Mouse (Mus musculus) right cerebral cortex, postnatal 36 days (tissue): Measurements from ENCODE around the gene Prss32.

ENCODE experiments used
- DNase-seq, 2 experiments: peaks; one replicate each; pipeline ENCODE4 v3.0.0; 2022; ENCODE audit warnings: low spot score in 2 of 2, mixed read lengths in 1 of 2

Gene Prss32

GRCm38 (mm10) chr17:23843812-23844273, at the start of gene Prss32, which contains the start of gene Prss41:
Prss32 (plus strand) TSS chr17:23843855.
Prss41 (minus strand) TSS chr17:23844172.
- DNase-seq: no peak

DNA sequence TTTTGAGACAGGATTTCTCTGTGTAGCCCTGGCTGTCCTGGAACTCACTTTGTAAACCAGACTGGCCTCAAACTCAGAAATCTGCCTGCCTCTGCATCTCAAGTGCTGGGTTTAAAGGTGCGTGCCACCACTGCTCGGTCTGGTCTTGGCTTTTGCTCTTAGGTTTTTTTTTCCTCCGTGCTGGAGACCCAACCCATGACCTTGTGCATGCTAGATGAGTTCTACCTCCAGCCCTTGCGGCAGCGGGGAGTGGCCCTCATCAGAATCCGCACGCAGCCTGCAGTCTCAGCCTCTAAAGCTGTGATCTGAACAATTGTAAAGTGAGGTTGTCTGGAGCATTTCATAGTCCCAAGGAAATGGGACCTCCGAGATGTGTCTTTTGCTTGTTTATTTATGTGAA, 48.3 kb upstream of the Prss32 start:
- DNase-seq: no peak

GRCm38 (mm10) chr17:23797316-23797715, 46.3 kb upstream of the Prss32 start:
- DNase-seq: no peak

- DNase-seq: no peak
Observed at GRCm38 (mm10) chr17:23801627-23802026, 42.0 kb upstream of the Prss32 start.

- peak; percentile 99 for DNase-seq
Observed at GRCm38 (mm10) chr17:23802746-23803365, 40.8 kb upstream of the Prss32 start.

DNA sequence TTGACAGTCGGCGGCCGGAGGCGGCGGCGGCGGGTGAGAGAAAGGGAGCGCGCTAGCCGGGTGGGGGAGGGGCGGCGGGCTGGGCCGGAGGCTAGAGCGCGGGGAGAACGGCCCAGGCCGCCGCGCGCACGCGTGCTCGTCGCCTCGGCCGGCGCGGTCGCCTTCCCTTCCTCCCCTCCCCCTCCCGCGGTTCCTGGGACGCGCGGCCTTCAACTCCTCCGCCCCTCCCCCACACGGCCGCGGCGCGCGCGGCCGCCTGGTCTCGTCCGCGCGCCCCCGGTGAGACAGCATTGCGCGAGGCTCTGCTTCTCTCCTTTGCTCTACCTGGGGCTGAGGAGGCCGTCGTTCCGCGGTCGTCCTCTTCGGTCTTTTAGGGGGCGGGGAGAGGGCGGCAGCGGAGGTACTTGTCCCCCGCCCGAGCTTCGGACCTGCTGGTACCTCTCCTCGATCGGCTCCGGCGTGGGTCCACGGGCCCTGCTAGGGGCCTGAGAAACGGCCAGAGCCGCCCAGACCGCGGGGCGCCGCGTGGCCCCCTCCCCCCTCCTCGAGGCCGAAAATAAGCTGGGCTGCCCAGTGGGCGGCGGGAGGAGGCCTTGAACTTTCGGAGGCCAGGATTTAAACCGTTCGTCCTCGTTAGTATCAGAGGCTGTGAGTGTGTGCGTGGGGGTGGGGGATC, 40.2 kb upstream of the Prss32 start:
- DNase-seq: peak; percentile 43 to 49

- DNase-seq: no peak
Observed at GRCm38 (mm10) chr17:23804426-23805085, 39.1 kb upstream of the Prss32 start.

- no peak for DNase-seq
Observed at GRCm38 (mm10) chr17:23806867-23807266, 36.8 kb upstream of the Prss32 start.

- DNase-seq: no peak
Observed at GRCm38 (mm10) chr17:23807918-23808317, 35.7 kb upstream of the Prss32 start.

GRCm38 (mm10) chr17:23815641-23816040, 28.0 kb upstream of the Prss32 start:
- no peak for DNase-seq

DNA sequence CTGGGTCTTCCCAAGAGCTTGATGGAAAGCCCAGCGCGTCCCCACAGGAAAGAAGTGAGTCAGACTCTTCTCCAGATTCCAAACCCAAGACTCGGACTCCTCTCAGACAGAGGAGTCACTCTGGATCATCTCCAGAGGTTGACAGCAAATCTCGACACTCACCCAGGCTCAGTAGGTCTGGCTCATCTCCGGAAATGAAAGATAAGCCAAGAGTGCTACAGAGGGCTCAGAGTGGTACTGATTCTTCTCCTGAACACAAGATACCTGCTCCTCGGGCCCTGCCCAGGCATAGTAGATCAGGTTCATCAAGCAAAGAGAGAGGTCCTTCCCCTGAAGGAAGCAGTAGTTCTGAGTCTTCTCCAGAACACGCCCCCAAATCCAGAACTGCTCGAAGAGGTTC, 25.1 kb upstream of the Prss32 start:
- DNase-seq: no peak

DNA sequence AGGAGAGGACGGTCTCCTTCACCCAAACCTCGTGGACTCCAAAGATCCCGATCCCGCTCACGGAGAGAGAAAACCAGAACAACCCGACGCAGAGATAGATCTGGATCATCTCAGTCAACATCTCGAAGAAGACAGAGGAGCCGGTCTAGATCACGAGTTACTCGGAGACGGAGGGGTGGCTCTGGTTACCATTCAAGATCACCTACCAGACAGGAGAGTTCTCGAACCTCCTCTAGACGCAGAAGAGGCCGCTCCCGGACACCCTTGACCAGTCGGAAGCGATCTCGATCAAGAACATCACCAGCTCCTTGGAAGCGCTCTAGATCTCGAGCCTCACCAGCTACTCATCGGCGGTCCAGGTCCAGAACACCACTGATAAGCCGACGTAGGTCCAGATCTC, 24.4 kb upstream of the Prss32 start:
- no peak for DNase-seq

GRCm38 (mm10) chr17:23820731-23821130, 22.9 kb upstream of the Prss32 start:
- no peak for DNase-seq

GRCm38 (mm10) chr17:23822094-23822493, 21.6 kb upstream of the Prss32 start:
- no peak for DNase-seq

DNA sequence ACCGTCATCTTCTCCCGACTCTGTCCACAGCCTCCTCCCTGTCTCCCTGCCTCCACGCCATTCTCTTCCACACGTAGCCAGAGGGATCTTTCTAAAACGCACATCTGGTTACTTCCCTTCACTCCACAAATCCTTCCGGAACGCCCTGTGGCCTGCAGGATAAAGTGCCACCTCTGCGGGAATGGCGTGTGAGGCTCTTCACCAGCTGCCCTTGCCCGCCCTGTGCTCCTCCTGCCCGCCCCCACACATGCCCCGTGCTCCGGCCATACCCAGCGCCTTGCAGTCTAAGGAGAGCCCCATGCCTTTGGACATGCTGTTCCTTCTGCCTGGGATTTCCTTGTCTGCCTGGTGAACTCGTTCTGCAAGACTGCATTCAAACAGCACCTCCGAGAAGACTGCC, 20.6 kb upstream of the Prss32 start:
- DNase-seq: no peak

DNA sequence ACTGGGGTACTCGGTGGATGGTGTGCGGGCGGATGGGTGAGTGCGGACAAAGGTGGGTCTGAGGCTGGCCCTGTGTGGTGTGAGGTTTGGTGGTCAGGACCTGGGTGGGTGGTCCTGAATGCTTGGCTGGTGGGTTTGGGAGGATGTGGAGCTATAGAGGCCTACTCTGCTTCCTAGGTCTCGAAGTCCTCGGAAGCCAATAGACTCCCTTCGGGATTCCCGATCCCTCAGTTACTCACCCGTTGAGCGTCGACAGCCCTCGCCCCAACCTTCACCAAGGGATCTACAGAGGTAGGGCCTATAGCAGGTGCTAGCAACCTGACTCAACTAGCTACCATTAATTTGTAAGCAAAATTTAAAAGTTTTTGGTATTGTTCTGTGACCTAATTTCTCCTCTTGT, 20.0 kb upstream of the Prss32 start:
- DNase-seq: no peak

- no peak for DNase-seq
Observed at GRCm38 (mm10) chr17:23825591-23825990, 18.1 kb upstream of the Prss32 start.

- peak in 1 of 2 experiments; percentile 59 for DNase-seq
Observed at GRCm38 (mm10) chr17:23828271-23829001, 15.2 kb upstream of the Prss32 start.

DNA sequence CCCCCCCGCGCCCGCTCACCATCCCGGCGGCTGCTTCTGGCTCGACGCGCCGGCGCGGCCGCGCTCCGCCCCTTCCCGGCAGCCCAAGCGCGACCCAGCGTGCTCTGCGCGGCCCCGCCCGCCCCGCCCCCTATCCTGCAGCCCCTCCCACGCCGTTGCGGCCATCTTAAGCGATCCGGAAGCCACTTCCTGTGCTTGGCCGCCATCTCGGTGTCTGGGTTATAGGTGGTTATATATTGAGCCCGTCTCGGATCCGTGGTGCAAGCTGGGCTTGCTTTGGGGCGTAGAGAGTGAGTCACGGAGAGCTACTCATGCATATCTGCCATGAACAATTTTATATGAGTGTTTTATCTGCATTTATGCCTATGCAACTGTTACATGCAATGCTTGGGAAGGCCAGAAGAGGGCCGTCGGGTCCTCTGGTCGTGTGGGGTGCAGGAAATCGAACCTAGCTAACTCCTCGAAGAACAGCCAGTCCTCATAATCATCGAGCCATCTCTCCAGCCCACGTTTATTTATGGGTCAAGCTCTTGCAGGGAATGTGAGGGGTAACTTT, 14.5 kb upstream of the Prss32 start, which contains the start of gene Elob:
TSS of gene Elob (minus strand) at position 73 of the 556 bp plus-strand sequence.
- DNase-seq: peak; percentile 85 to 87

DNA sequence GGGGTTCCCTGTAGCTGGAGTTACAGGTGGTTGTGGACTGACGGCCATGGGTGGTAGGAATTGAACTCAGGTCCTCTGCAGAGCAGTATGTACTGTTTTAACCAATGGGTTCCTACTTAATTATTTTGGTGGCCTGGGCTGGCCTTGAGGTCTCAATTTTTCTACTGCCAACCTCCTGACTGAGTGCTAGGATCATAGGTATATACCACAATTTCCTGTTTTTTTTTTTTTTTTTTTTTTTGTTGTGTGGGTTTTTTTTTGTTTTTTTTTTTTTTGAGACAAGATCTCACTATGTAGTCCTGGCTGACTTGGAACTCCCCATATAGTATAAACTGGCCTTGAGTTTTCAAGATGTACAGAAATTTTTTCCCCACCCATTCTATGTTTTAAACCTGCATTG, 12.5 kb upstream of the Prss32 start:
- no peak for DNase-seq

- no peak for DNase-seq
Observed at GRCm38 (mm10) chr17:23836006-23836575, 7.6 kb upstream of the Prss32 start, which contains the start of gene Prss33. Prss33 (minus strand) TSS chr17:23836056.
